In genomic region chr15:30885410-30885809, GRCm38 (mm10) we compare ENCODE assay signal across 8 mouse cellular contexts.
A peak's percentile ranks its signal among the peaks of the same experiment; 100 is the strongest.
DNase-seq lines count a peak whose midpoint lies in the region.

No protein-coding gene starts in this region.

- peak; percentile 49 for DNase-seq in left cerebral cortex, postnatal 4 days
- DNase-seq in left cerebral cortex, adult 9 months (ENCODE audit: low spot score in 2 of 2) = no peak
- peak; percentile 78 for DNase-seq in cerebellum, adult 11-12 months
- peak; percentile 4 for DNase-seq in gonadal fat pad, adult 2 months (ENCODE audit: low read depth)
- DNase-seq in kidney, postnatal 4 days = peak; percentile 9 to 12
- no peak for DNase-seq in yolk sac, embryonic 10.5 days (ENCODE audit: low spot score)
- no peak for DNase-seq in layer of hippocampus, postnatal 36 days
- DNase-seq in spleen, postnatal 10 days (ENCODE audit: low spot score in 2 of 2) = no peak

- intact Hi-C loops in left cerebral cortex, postnatal 4 days (cut with DNase I) = no loop called here

Comparison
In these comparisons a context has a peak if more than half of its experiments do, and no peak if none do; other contexts are left out.
1. DNase-seq: peak in left cerebral cortex, postnatal 4 days (single experiment), cerebellum, adult 11-12 months (single experiment), gonadal fat pad, adult 2 months (single experiment) and kidney, postnatal 4 days (2 of 2); none in left cerebral cortex, adult 9 months (0 of 2), yolk sac, embryonic 10.5 days (single experiment), layer of hippocampus, postnatal 36 days (0 of 2) and spleen, postnatal 10 days (0 of 2).